Mouse (Mus musculus): ENCODE measurements at regions not wholly inside any gene's neighbourhood (a gene's known extent, or its start where the extent isn't known, plus 50 kb on each side); places are given as distances from the start of the nearest gene placed in this dataset.

- DNase-seq (ENCODE audit: extremely low spot score in 1 of 2, low spot score in 2 of 2) = no peak
- intact Hi-C loops (cut with DNase I) = no loop called here
- TF ChIP-seq CTCF (IDR thresholded peaks at IDR 0.05) = no peak
These were observed 162.3 kb downstream of the Rwdd3 start for GRCm38 (mm10) chr3:121009223-121009622.

GRCm38 (mm10) chr3:120983556-120984270 lies 187.8 kb downstream of the Rwdd3 start:
- TF ChIP-seq CTCF (IDR thresholded peaks at IDR 0.05) = no peak
- Histone ChIP-seq H3K27ac (no peak overlapping the region), H3K4me3 (peak overlapping the region; percentile 11; the same call in 1 of the 2 replicates)
- intact Hi-C loops (cut with DNase I) = loop anchor here (5.0 kb wide), 1 partner anchor 96 kb away; no protein-coding TSS in a partner anchor
- peak in 1 of 2 experiments; percentile 13 for DNase-seq (ENCODE audit: extremely low spot score in 1 of 2, low spot score in 2 of 2)

More at GRCm38 (mm10) chr3:121009223-121009622, 162.3 kb downstream of the Rwdd3 start:
- Histone ChIP-seq H3K4me3 (no peak overlapping the region), H3K27ac (no peak overlapping the region)

- Histone ChIP-seq H3K27ac (no peak overlapping the region), H3K4me3 (no peak overlapping the region)
- intact Hi-C loops (cut with DNase I) = loop anchor here (5.0 kb wide), 1 partner anchor 96 kb away; no protein-coding TSS in a partner anchor
- DNase-seq (ENCODE audit: extremely low spot score in 1 of 2, low spot score in 2 of 2) = no peak
- TF ChIP-seq CTCF (IDR thresholded peaks at IDR 0.05) = no peak
These were observed 188.5 kb downstream of the Rwdd3 start for GRCm38 (mm10) chr3:120982795-120983555.

- intact Hi-C loops (cut with DNase I) = loop anchor here (5.0 kb wide), 1 partner anchor 95 kb away; no protein-coding TSS in a partner anchor
- Histone ChIP-seq H3K4me3 (no peak overlapping the region), H3K27ac (no peak overlapping the region)
- DNase-seq (ENCODE audit: extremely low spot score in 1 of 2, low spot score in 2 of 2) = no peak
- TF ChIP-seq CTCF (IDR thresholded peaks at IDR 0.05) = no peak
These were observed 189.3 kb downstream of the Rwdd3 start for GRCm38 (mm10) chr3:120982218-120982617.

GRCm38 (mm10) chr3:120970746-120971466 lies 200.6 kb downstream of the Rwdd3 start:
- intact Hi-C loops (cut with DNase I) = no loop called here
- no peak for TF ChIP-seq CTCF (IDR thresholded peaks at IDR 0.05)
- Histone ChIP-seq H3K4me3 (no peak overlapping the region), H3K27ac (no peak overlapping the region)
- no peak for DNase-seq (ENCODE audit: extremely low spot score in 1 of 2, low spot score in 2 of 2)

- Histone ChIP-seq H3K4me3 (no peak overlapping the region), H3K27ac (no peak overlapping the region)
- intact Hi-C loops (cut with DNase I) = no loop called here
- no peak for TF ChIP-seq CTCF (IDR thresholded peaks at IDR 0.05)
- DNase-seq (ENCODE audit: extremely low spot score in 1 of 2, low spot score in 2 of 2) = no peak
These were observed 224.6 kb downstream of the Rwdd3 start for GRCm38 (mm10) chr3:120946906-120947305.

GRCm38 (mm10) chr3:120934401-120934800 lies 237.1 kb downstream of the Rwdd3 start:
- intact Hi-C loops (cut with DNase I) = no loop called here
- no peak for TF ChIP-seq CTCF (IDR thresholded peaks at IDR 0.05)
- no peak for DNase-seq (ENCODE audit: extremely low spot score in 1 of 2, low spot score in 2 of 2)
- Histone ChIP-seq H3K4me3 (no peak overlapping the region), H3K27ac (no peak overlapping the region)

- intact Hi-C loops (cut with DNase I) = no loop called here
- no peak overlapping the region for H3K4me3 ChIP-seq
- no peak overlapping the region for H3K27ac ChIP-seq
- no peak for DNase-seq (ENCODE audit: extremely low spot score in 1 of 2, low spot score in 2 of 2)
- no peak for TF ChIP-seq CTCF (IDR thresholded peaks at IDR 0.05)
These were observed 251.1 kb downstream of the Rwdd3 start for GRCm38 (mm10) chr3:120920351-120920750.

- intact Hi-C loops (cut with DNase I) = no loop called here
- no peak overlapping the region for H3K27ac ChIP-seq
- DNase-seq (ENCODE audit: extremely low spot score in 1 of 2, low spot score in 2 of 2) = no peak
- H3K4me3 ChIP-seq = no peak overlapping the region
- no peak for TF ChIP-seq CTCF (IDR thresholded peaks at IDR 0.05)
These were observed 272.6 kb downstream of the Rwdd3 start for GRCm38 (mm10) chr3:120898931-120899330.

GRCm38 (mm10) chr3:120898258-120898657 lies 273.2 kb downstream of the Rwdd3 start:
- peak in 1 of 2 experiments; percentile 24 for DNase-seq (ENCODE audit: extremely low spot score in 1 of 2, low spot score in 2 of 2)
- intact Hi-C loops (cut with DNase I) = no loop called here
- no peak overlapping the region for H3K27ac ChIP-seq
- H3K4me3 ChIP-seq = no peak overlapping the region
- TF ChIP-seq CTCF (IDR thresholded peaks at IDR 0.05) = no peak

GRCm38 (mm10) chr3:120897758-120898157 lies 273.7 kb downstream of the Rwdd3 start:
- Histone ChIP-seq H3K4me3 (no peak overlapping the region), H3K27ac (no peak overlapping the region)
- intact Hi-C loops (cut with DNase I) = no loop called here
- no peak for TF ChIP-seq CTCF (IDR thresholded peaks at IDR 0.05)
- no peak for DNase-seq (ENCODE audit: extremely low spot score in 1 of 2, low spot score in 2 of 2)

GRCm38 (mm10) chr3:120897221-120897620 lies 274.3 kb downstream of the Rwdd3 start:
- Histone ChIP-seq H3K4me3 (no peak overlapping the region), H3K27ac (no peak overlapping the region)
- no peak for TF ChIP-seq CTCF (IDR thresholded peaks at IDR 0.05)
- intact Hi-C loops (cut with DNase I) = no loop called here
- peak in 1 of 2 experiments; percentile 35 for DNase-seq (ENCODE audit: extremely low spot score in 1 of 2, low spot score in 2 of 2)
